Mouse (Mus musculus) kidney, adult 2 months (tissue): ENCODE measurements around the gene Dnm1.

Experiments
- CTCF ChIP-seq: fragments of 200-500 bp; conservative IDR thresholded peaks from 2 replicates; pipeline ENCODE4 v1.5.1; 2011; ENCODE audit warnings: low read depth, mild to moderate bottlenecking, control low read depth, low read length, moderate library complexity, mixed read lengths; ENCODE audit not compliant: insufficient read depth, insufficient read length
- POLR2A ChIP-seq: fragments of 200-500 bp; IDR thresholded peaks from one replicate; pipeline ENCODE4 v1.6.1; 2011; ENCODE audit warnings: low read depth, low read length, control low read depth

DNA sequence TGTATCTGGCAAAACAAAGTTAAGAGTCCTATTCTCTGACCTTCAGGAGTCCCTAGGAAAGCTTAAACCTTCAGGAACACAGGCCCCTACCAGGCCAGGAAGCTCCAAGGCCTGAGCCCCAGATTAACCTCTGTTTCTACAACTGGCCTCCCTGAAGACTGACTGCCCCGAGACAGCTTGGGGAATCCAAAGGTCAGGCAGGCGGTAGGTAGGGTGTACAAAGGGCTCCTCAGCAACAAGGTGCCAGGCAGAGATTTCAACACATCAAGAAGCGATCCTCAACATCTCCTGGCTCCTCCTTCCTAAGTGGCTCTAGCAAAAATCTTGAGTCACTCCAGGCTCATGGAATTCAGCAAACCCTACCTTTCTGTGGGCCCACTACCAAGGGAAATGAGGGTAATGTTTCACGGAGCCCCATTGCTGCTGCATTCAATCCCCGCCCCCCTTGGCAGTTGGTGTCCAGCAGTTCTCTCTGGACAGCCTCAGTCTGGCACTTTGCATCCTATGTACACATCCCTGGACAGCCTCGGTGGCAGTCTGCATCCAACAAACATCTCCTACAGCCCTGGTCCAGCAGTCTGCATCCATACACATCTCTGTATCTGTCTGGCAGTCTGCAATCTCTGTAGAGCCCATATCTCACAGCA, 94.1 kb downstream of the Dnm1 start:
- TF ChIP-seq CTCF: no peak
- no peak for TF ChIP-seq POLR2A
